Mouse (Mus musculus): Measurements from ENCODE around the gene Rnf215. TPM values are rescaled to one million over a fixed set of nuclear protein-coding genes. Genes with fewer than 3 reads are reported as not detected.

Gene Rnf215
- polyA plus RNA-seq, 1 experiment from 2014 or later, result 45.5 TPM

DNA sequence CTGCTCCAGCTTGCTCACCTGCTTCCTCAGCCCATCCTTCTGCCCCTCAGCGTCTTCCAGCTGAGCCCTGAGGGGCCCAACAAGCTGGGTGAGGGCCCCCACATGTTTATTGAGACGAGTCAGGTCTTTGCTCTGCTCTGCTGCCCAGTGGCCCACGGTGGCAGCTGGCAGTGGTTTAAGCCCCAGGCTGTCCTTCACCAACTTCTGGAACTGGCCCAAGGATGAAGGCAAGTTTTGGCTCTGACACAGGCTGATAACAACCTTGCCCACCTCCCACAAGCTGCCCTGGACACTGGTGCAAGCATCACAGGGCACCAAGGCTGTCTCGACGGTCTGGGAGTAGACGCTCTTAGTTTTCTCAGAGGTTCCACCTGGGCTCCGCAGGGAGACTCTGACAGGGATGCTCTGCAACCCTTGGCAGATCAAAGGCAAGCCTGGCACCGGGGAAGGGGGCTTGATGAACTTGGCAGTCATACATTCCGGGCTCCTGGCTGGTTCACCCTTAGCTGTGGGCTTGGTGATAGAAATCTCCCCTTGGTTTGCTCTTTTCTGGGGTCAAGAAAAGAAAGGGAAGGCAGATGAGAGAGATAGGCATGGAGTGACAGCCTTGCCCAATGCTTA, 13.6 kb downstream of the Rnf215 start:
- Histone ChIP-seq H3K4me1 (ENCODE audit: control insufficient read depth, insufficient read depth, low read length) (no peaks in the 10 kb centered on the region), H3K27me3 (replicated peaks; ENCODE audit: control insufficient read depth, insufficient read depth, low read length) (no peaks in the 10 kb centered on the region)
- WGBS, result 79% methylated on average over 9 of the region's 9 CpGs

DNA sequence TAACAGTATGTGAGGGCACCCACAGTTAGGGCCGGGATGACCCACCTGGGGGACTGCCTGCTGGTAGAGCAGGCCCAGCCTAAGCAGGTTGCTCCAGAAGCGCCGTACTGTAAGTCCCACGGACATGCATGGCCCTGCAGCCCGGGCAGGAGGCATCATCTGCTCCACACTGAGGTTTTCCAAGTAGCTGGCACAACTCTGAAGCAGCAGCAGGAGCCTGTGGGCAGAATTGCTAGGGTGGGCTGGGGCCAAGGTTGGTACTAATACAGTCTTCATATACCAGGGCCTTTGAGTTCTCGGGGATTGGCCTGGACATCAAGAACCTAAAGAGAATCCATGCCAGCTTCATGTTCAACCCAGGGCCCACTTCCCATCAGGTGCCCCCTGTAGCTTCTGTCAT, 14.9 kb downstream of the Rnf215 start:
- Histone ChIP-seq H3K4me1 (ENCODE audit: control insufficient read depth, insufficient read depth, low read length) (no peaks in the 10 kb centered on the region), H3K36me3 (ENCODE audit: control insufficient read depth, insufficient read depth, low read length) (0 out of 2 replicates have a peak, but pooled peaks cover 4% of the 10 kb centered on the region), H3K9ac (ENCODE audit: low read length) (no peak overlapping the region), H3K4me2 (ENCODE audit: low read length) (no peak overlapping the region), H3K27ac (ENCODE audit: low read depth, low read length) (no peak overlapping the region), H3K4me3 (ENCODE audit: low read depth, low read length) (no peak overlapping the region), H3K9me3 (replicated peaks; ENCODE audit: control insufficient read depth, low read length) (no peaks in the 10 kb centered on the region), H3K27me3 (replicated peaks; ENCODE audit: control insufficient read depth, insufficient read depth, low read length) (no peaks in the 10 kb centered on the region)
- 86% methylated on average over 6 of the region's 6 CpGs for WGBS
- ATAC-seq (no peak), DNase-seq (ENCODE audit: low spot score) (no peak)

More for the DNA sequence above, 13.6 kb downstream of the Rnf215 start:
- Histone ChIP-seq H3K9me3 (replicated peaks; ENCODE audit: control insufficient read depth, low read length) (no peaks in the 10 kb centered on the region), H3K4me2 (ENCODE audit: low read length) (no peak overlapping the region), H3K9ac (ENCODE audit: low read length) (no peak overlapping the region), H3K36me3 (ENCODE audit: control insufficient read depth, insufficient read depth, low read length) (peaks cover 13% of the 10 kb centered on the region; the same call in 1 of the 2 replicates), H3K27ac (ENCODE audit: low read depth, low read length) (no peak overlapping the region), H3K4me3 (ENCODE audit: low read depth, low read length) (no peak overlapping the region)
- DNase-seq (ENCODE audit: low spot score) (no peak), ATAC-seq (no peak)

GRCm38 (mm10) chr11:4153694-4154093, 18.7 kb downstream of the Rnf215 start:
- no peaks in the 10 kb centered on the region for H3K36me3 ChIP-seq (ENCODE audit: control insufficient read depth, insufficient read depth, low read length)
- ATAC-seq (no peak), DNase-seq (ENCODE audit: low spot score) (no peak)
- no peak overlapping the region for H3K27ac ChIP-seq (ENCODE audit: low read depth, low read length)
- H3K4me2 ChIP-seq (ENCODE audit: low read length), result no peak overlapping the region
- no peak overlapping the region for H3K4me3 ChIP-seq (ENCODE audit: low read depth, low read length)
- no peaks in the 10 kb centered on the region for H3K9me3 ChIP-seq (replicated peaks; ENCODE audit: control insufficient read depth, low read length)
- no peaks in the 10 kb centered on the region for H3K4me1 ChIP-seq (ENCODE audit: control insufficient read depth, insufficient read depth, low read length)
- WGBS, result 94% methylated on average over 7 of the region's 7 CpGs
- no peak overlapping the region for H3K9ac ChIP-seq (ENCODE audit: low read length)
- no peaks in the 10 kb centered on the region for H3K27me3 ChIP-seq (replicated peaks; ENCODE audit: control insufficient read depth, insufficient read depth, low read length)

DNA sequence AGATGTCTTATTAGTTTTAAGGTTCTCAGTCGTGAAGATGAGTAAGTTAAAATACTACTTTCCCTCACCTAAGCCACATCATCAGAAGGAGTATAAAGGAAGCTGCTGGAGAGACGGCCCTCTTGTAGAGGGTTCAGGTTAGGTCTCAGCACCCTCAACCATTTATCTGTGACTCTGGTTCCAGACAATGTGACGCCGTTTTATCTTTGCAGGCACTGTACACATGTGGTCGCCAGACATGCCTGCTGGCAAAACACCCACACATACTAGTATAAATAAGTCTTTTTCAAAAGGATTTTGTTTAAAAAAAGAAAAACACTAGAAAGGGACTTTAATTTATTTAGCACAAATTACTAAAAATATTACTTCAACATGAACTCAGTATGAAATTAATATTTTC, 20.6 kb downstream of the Rnf215 start:
- no peak overlapping the region for H3K27ac ChIP-seq (ENCODE audit: low read depth, low read length)
- H3K4me1 ChIP-seq (ENCODE audit: control insufficient read depth, insufficient read depth, low read length), result no peaks in the 10 kb centered on the region; the same call in 1 of the 2 replicates
- no peaks in the 10 kb centered on the region for H3K9me3 ChIP-seq (replicated peaks; ENCODE audit: control insufficient read depth, low read length)
- no peak for ATAC-seq
- no peak overlapping the region for H3K4me2 ChIP-seq (ENCODE audit: low read length)
- no peak for DNase-seq (ENCODE audit: low spot score)
- H3K27me3 ChIP-seq (replicated peaks; ENCODE audit: control insufficient read depth, insufficient read depth, low read length), result no peaks in the 10 kb centered on the region
- WGBS, result 84% methylated on average over 5 of the region's 5 CpGs
- no peak overlapping the region for H3K4me3 ChIP-seq (ENCODE audit: low read depth, low read length)
- H3K9ac ChIP-seq (ENCODE audit: low read length), result no peak overlapping the region
- H3K36me3 ChIP-seq (ENCODE audit: control insufficient read depth, insufficient read depth, low read length), result no peaks in the 10 kb centered on the region

DNA sequence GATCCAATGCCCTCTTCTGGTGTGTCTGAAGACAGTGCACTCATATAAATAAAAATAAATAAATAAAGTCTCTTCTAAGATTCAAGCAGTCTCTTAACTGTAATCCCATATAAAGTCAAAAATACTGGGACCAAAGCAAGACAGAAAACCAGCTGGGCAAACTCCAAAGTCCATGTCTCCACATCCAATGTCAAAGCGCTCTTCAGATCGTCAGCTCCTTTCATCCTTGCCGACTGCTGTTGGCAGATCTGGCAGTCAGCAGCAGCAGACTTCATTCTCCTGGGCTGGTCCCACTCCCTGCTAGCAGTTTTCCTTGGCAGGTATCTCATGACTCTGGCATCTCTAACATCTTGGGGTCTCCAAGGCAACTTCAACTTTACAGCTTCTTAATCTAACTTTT, 23.7 kb downstream of the Rnf215 start:
- H3K27ac ChIP-seq (ENCODE audit: low read depth, low read length), result no peak overlapping the region
- H3K9ac ChIP-seq (ENCODE audit: low read length), result no peak overlapping the region
- H3K4me1 ChIP-seq (ENCODE audit: control insufficient read depth, insufficient read depth, low read length), result peaks cover 13% of the 10 kb centered on the region
- no peak for DNase-seq (ENCODE audit: low spot score)
- no peaks in the 10 kb centered on the region for H3K9me3 ChIP-seq (replicated peaks; ENCODE audit: control insufficient read depth, low read length)
- 82% methylated on average over 3 of the region's 3 CpGs for WGBS
- no peak overlapping the region for H3K4me3 ChIP-seq (ENCODE audit: low read depth, low read length)
- H3K27me3 ChIP-seq (replicated peaks; ENCODE audit: control insufficient read depth, insufficient read depth, low read length), result no peaks in the 10 kb centered on the region
- no peak for ATAC-seq
- no peak overlapping the region for H3K4me2 ChIP-seq (ENCODE audit: low read length)
- peaks cover 24% of the 10 kb centered on the region for H3K36me3 ChIP-seq (ENCODE audit: control insufficient read depth, insufficient read depth, low read length)

DNA sequence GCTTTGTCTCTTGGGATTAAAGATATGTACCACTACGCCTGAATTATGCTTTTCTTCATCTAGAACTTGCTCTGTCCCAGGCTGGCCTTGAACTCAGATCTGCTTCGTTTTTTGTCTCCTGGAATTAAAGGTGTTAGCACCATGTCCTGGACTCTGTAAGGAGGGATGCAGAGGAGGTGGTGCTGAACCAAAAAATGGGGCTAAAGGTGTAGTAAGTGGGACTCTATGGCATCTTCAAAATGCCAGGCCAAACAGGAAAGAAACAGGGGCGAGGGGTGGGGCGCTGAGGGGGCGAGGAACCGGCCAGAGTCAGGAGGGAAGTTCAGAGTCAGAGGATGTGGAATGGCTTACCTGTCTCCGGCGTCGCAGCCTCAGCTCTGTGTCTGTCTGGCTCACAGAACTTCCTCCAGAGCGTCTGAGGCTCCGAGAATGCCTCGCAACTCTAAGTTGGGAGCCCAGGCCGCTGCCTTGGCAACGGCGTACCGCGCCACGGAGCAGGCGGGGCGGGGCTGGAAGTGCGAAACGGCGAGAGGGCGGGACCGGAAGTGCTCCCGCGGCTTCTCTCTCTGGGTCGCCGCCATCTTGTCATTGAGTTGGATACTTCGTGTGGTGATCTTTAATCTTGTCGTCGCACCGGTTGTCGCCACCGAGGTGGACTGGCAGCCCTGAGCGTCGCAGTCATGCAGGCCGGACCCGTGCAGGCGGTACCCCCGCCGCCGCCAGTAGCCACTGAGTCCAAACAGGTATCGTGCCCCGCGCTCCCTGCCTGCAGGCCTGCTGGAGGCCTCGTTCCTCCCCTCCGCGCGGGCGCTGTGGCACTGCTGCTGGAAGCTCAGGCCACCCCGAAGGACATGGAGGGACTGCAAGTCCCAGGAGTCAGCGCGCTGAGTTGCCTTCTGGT, 25.1 kb downstream of the Rnf215 start, which contains the start of the genes Ccdc157 and Sf3a1:
TSS of gene Ccdc157 (minus strand) at position 486 of the 901 bp plus-strand sequence.
TSS of gene Sf3a1 (plus strand) at position 543 of the 901 bp plus-strand sequence.
- WGBS, result 1% methylated on average over 54 of the region's 54 CpGs
- Histone ChIP-seq H3K4me2 (ENCODE audit: low read length) (peak within 1 kb of the TSS; percentile 68), H3K4me3 (ENCODE audit: low read depth, low read length) (peak within 1 kb of the TSS; percentile 90), H3K27ac (ENCODE audit: low read depth, low read length) (peak within 1 kb of the TSS; percentile 89), H3K9ac (ENCODE audit: low read length) (peak within 1 kb of the TSS; percentile 87), H3K27me3 (replicated peaks; ENCODE audit: control insufficient read depth, insufficient read depth, low read length) (no peaks in the 10 kb centered on the region), H3K36me3 (ENCODE audit: control insufficient read depth, insufficient read depth, low read length) (peaks cover 36% of the 10 kb centered on the region), H3K9me3 (replicated peaks; ENCODE audit: control insufficient read depth, low read length) (no peaks in the 10 kb centered on the region), H3K4me1 (ENCODE audit: control insufficient read depth, insufficient read depth, low read length) (peaks cover 13% of the 10 kb centered on the region)
- ATAC-seq (peak; percentile 98), DNase-seq (ENCODE audit: low spot score) (peak; percentile 96)

- Histone ChIP-seq H3K27ac (ENCODE audit: low read depth, low read length) (peak overlapping the region; percentile 89), H3K27me3 (replicated peaks; ENCODE audit: control insufficient read depth, insufficient read depth, low read length) (no peaks in the 10 kb centered on the region), H3K36me3 (ENCODE audit: control insufficient read depth, insufficient read depth, low read length) (peaks cover 45% of the 10 kb centered on the region), H3K4me1 (ENCODE audit: control insufficient read depth, insufficient read depth, low read length) (peaks cover 13% of the 10 kb centered on the region), H3K9ac (ENCODE audit: low read length) (peak overlapping the region; percentile 87), H3K4me3 (ENCODE audit: low read depth, low read length) (peak overlapping the region; percentile 90), H3K4me2 (ENCODE audit: low read length) (peak overlapping the region; percentile 68), H3K9me3 (replicated peaks; ENCODE audit: control insufficient read depth, low read length) (no peaks in the 10 kb centered on the region)
- ATAC-seq (peak; percentile 6; the same call in 1 of the 2 replicates), DNase-seq (ENCODE audit: low spot score) (no peak)
- 8% methylated on average over 15 of the region's 15 CpGs for WGBS
These were observed 25.9 kb downstream of the Rnf215 start for GRCm38 (mm10) chr11:4160758-4161480.

DNA sequence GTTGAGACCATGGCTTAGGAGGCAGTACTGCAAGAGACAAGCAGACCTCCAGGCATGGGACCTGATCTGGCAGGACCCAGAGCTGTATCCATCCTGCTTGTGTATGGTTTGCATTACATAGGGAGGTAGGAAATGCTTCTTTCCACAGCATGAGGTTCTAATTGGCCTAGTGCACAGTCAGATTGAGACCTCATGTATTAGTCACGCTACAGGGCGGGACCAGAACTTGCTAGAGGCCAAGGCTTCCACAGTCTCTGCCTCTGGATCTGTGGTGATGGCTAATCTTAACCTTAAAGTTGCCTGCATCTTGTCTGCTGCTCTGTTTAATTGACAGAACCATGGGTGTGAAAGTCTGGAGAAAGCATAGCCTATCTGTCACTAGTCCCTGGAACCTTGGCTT, 29.7 kb downstream of the Rnf215 start:
- H3K27ac ChIP-seq (ENCODE audit: low read depth, low read length), result no peak overlapping the region
- H3K4me1 ChIP-seq (ENCODE audit: control insufficient read depth, insufficient read depth, low read length), result peaks cover 13% of the 10 kb centered on the region
- no peak overlapping the region for H3K4me3 ChIP-seq (ENCODE audit: low read depth, low read length)
- WGBS, result 97% methylated on average over 2 of the region's 2 CpGs
- ATAC-seq (no peak), DNase-seq (ENCODE audit: low spot score) (no peak)
- no peaks in the 10 kb centered on the region for H3K9me3 ChIP-seq (replicated peaks; ENCODE audit: control insufficient read depth, low read length)
- H3K4me2 ChIP-seq (ENCODE audit: low read length), result no peak overlapping the region
- H3K9ac ChIP-seq (ENCODE audit: low read length), result no peak overlapping the region
- peaks cover 82% of the 10 kb centered on the region for H3K36me3 ChIP-seq (ENCODE audit: control insufficient read depth, insufficient read depth, low read length)
- H3K27me3 ChIP-seq (replicated peaks; ENCODE audit: control insufficient read depth, insufficient read depth, low read length), result no peaks in the 10 kb centered on the region
